Mouse (Mus musculus) Patski (cell line): ENCODE results near the gene Ppp1r18. TPM values are rescaled to one million over a fixed set of nuclear protein-coding genes. Genes with fewer than 3 reads are reported as not detected.

ENCODE experiments used
- ATAC-seq: fragments of 100-300 bp; one replicate; pipeline ENCODE4 v1.8.0; 2021
- CTCF ChIA-PET: fragments of 350-600 bp; sonication (Branson Sonifier 250); formaldehyde crosslinking; loops from one replicate; lab custom pipeline; 2022; ENCODE audit warnings: inconsistent platforms; lab: Charles Lee
- POLR2A ChIA-PET: fragments of 350-600 bp; sonication (Branson Sonifier 250); formaldehyde crosslinking; loops from one replicate; lab custom pipeline; 2022; ENCODE audit warnings: antibody characterized with exemption, inconsistent platforms; lab: Charles Lee
- DNase-seq: peaks from one replicate; pipeline ENCODE4 v3.0.0-alpha.2; 2011; ENCODE audit warnings: low read depth, low spot score
- H3K27me3 ChIP-seq: fragments of 371-371 bp; one replicate; pipeline ENCODE4 v1.5.1; 2021
- CTCF ChIP-seq: fragments of 100-300 bp; IDR thresholded peaks from one replicate; pipeline ENCODE4 v1.5.1; 2021
- in situ Hi-C: fragments of 300-500 bp; cut with MboI; formaldehyde crosslinking; loops from 3 replicates; pipeline ENCODE4 v1.11.1; 2018; ENCODE audit warnings: low pct_unique_long_range_greater_than_20kb, mixed read lengths
- polyA plus RNA-seq: library from polyadenylated mRNA; unstranded; gene quantifications from one replicate; pipeline ENCODE4 v1.2.3, GENCODE M21; 2021

Ppp1r18 gene
- polyA plus RNA-seq, 1 experiment from 2014 or later, result 74.3 TPM

- in situ Hi-C loops, result loop anchor here (25.0 kb wide), 1 partner anchor 1809 kb away; the partner anchor contains the start of genes Brd2 and H2-DMa
- CTCF ChIA-PET, result interaction anchor here (0.9 kb wide), 1 partner anchor 21 kb away, joined by 3 read pairs; no protein-coding TSS in a partner anchor
- no peaks in the 10 kb centered on the region for H3K27me3 ChIP-seq
- no peak for TF ChIP-seq CTCF
- no peak for ATAC-seq
- POLR2A ChIA-PET, result interaction anchor here (0.6 kb wide), 1 partner anchor 1009 kb away, joined by 4 read pairs; no protein-coding TSS in a partner anchor
- no peak for DNase-seq
These were observed 55.6 kb downstream of the Ppp1r18 start for GRCm38 (mm10) chr17:35920862-35921562.

DNA sequence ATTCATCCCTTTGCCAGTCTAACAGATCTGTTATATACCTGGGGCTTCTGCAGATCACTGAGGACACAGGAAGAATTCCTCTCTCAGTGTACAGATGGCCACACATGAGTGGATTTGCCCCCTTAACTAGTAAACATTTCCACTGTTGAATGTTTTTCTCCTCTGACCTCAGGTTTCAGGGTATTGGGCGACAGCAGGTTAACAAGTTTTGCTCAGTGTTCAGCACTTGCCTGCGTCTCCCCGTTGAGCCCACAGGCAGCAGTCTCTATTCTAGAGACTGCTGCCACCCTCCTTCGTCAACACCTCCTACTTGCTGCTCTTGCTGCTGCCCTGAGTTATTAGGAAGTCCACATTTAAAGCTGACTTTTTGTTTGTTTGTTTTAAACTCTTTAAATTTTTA is 56.3 kb downstream of the Ppp1r18 start:
- ChIA-PET POLR2A (interaction anchor here (0.6 kb wide), 1 partner anchor 1008 kb away, joined by 4 read pairs; no protein-coding TSS in a partner anchor), CTCF (interaction anchor here (0.9 kb wide), 1 partner anchor 22 kb away, joined by 3 read pairs; no protein-coding TSS in a partner anchor)
- DNase-seq, result no peak
- TF ChIP-seq CTCF, result no peak
- no peaks in the 10 kb centered on the region for H3K27me3 ChIP-seq
- in situ Hi-C loops, result loop anchor here (25.0 kb wide), 1 partner anchor 1809 kb away; the partner anchor contains the start of genes Brd2 and H2-DMa
- no peak for ATAC-seq

DNA sequence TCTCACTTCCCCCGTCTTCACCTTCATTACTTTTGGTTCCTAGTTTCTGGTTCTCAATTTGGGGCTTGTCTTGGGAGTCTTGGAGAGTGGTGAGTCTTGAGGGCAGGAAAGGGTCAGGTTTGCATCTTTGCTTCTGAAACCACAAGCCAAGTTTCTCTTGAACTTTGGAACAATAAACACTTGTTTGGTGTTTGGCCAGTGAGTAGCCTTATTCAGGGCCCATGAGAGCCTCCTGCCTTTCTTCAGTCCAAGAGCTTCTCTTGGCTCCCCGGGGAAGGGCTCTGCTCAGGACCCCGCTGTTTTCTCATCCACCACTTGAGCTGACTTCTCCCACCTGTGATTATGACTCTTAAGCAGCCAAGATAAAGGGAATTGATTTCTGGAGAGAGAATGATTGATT is 57.2 kb downstream of the Ppp1r18 start:
- no peaks in the 10 kb centered on the region for H3K27me3 ChIP-seq
- ATAC-seq (no peak), DNase-seq (no peak)
- POLR2A ChIA-PET, result interaction anchor here (0.6 kb wide), 1 partner anchor 1980 kb away, joined by 3 read pairs; no protein-coding TSS in a partner anchor
- in situ Hi-C loops, result loop anchor here (25.0 kb wide), 1 partner anchor 1810 kb away; the partner anchor contains the start of genes Brd2 and H2-DMa
- no peak for TF ChIP-seq CTCF
- CTCF ChIA-PET, result no interaction called here

DNA sequence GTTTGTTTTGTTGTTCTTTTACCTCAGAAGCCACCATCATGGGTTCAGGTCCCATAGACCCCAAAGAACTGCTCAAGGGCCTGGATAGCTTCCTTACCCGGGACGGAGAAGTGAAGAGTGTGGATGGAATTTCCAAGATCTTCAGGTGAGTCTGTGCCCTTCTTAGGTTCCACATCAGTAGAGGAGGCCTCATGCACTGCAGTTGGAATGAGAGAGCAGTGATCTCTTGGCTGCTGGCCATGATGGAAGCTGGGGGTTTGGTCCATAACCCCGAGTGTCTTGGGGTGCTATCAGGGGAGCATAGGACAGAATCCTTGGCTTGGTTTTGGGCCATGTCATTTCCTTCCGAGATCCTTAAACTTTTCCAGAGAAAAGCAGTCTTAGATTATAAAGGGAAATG is 57.9 kb downstream of the Ppp1r18 start:
- H3K27me3 ChIP-seq, result no peaks in the 10 kb centered on the region
- DNase-seq (no peak), ATAC-seq (no peak)
- TF ChIP-seq CTCF, result no peak
- ChIA-PET CTCF (no interaction called here), POLR2A (interaction anchor here (0.6 kb wide), 1 partner anchor 1981 kb away, joined by 3 read pairs; no protein-coding TSS in a partner anchor)
- in situ Hi-C loops, result loop anchor here (25.0 kb wide), 1 partner anchor 1811 kb away; the partner anchor contains the start of genes Brd2 and H2-DMa

Other genes with a start within 250 kb of the Ppp1r18 start
- not detected for gene Gm9573, start 239.0 kb upstream of the Ppp1r18 start, polyA plus RNA-seq
- not detected for gene Mucl3, start 221.9 kb upstream of the Ppp1r18 start, polyA plus RNA-seq
- 34.4 TPM for gene Vars2, start 198.0 kb upstream of the Ppp1r18 start, polyA plus RNA-seq
- 30.5 TPM for gene Gtf2h4, start 191.9 kb upstream of the Ppp1r18 start, polyA plus RNA-seq
- gene Ddr1, start 161.0 kb upstream of the Ppp1r18 start, polyA plus RNA-seq, result 230 TPM
- 149 TPM for gene Ier3, start 43.9 kb upstream of the Ppp1r18 start, polyA plus RNA-seq
- 308 TPM for gene Flot1, start 42.4 kb upstream of the Ppp1r18 start, polyA plus RNA-seq
- gene Tubb5, start 27.3 kb upstream of the Ppp1r18 start, polyA plus RNA-seq, result 608 TPM
- 23.9 TPM for gene Mdc1, start 24.1 kb upstream of the Ppp1r18 start, polyA plus RNA-seq
- gene Nrm, start 4.3 kb upstream of the Ppp1r18 start, polyA plus RNA-seq, result 13.5 TPM
- gene Dhx16, start 14.2 kb downstream of the Ppp1r18 start, polyA plus RNA-seq, result 68.9 TPM
- gene 2310061I04Rik, start 31.8 kb downstream of the Ppp1r18 start, polyA plus RNA-seq, result 61.5 TPM
- 42.6 TPM for gene Atat1, start 44.5 kb downstream of the Ppp1r18 start, polyA plus RNA-seq
- 83.0 TPM for gene Mrps18b, start 50.8 kb downstream of the Ppp1r18 start, polyA plus RNA-seq
- gene Ppp1r10, start 50.8 kb downstream of the Ppp1r18 start, polyA plus RNA-seq, result 41.2 TPM
- 110 TPM for gene Abcf1, start 104.2 kb downstream of the Ppp1r18 start, polyA plus RNA-seq
- 74.4 TPM for gene Gnl1, start 114.3 kb downstream of the Ppp1r18 start, polyA plus RNA-seq
- 39.1 TPM for gene Prr3, start 114.6 kb downstream of the Ppp1r18 start, polyA plus RNA-seq
- 0.31 TPM for gene H2-T24, start 155.0 kb downstream of the Ppp1r18 start, polyA plus RNA-seq
- gene H2-T23, start 167.3 kb downstream of the Ppp1r18 start, polyA plus RNA-seq, result 28.3 TPM
- gene H2-T22, start 177.2 kb downstream of the Ppp1r18 start, polyA plus RNA-seq, result 24.8 TPM
- not detected for gene Gm6034, start 177.4 kb downstream of the Ppp1r18 start, polyA plus RNA-seq
- gene Gm11127, start 192.8 kb downstream of the Ppp1r18 start, polyA plus RNA-seq, result 9.1 TPM